Mouse (Mus musculus) gastrocnemius, postnatal 10 days (tissue): ENCODE data around the gene Rpl3. TPM values are rescaled to one million over a fixed set of nuclear protein-coding genes. Genes with fewer than 3 reads are reported as not detected.

Experiments used
- DNase-seq: peaks from one replicate; pipeline ENCODE4 v3.0.0; 2021; ENCODE audit warnings: mixed read lengths
- total RNA-seq, 2 experiments: library from RNA; stranded (reverse); gene quantifications; 2 replicates each; pipeline ENCODE4 v1.2.3; 2021

Gene Rpl3
- total RNA-seq, 2 experiments from 2014 or later, result 224 to 271 TPM

- DNase-seq, result no peak
Observed at GRCm38 (mm10) chr15:80115866-80116794, 24.5 kb upstream of the Rpl3 start.

GRCm38 (mm10) chr15:80115256-80115655 is 23.6 kb upstream of the Rpl3 start:
- DNase-seq, result no peak

- no peak for DNase-seq
Observed at GRCm38 (mm10) chr15:80114414-80114813, 22.7 kb upstream of the Rpl3 start.

- DNase-seq, result no peak
Observed at GRCm38 (mm10) chr15:80112499-80112898, 20.8 kb upstream of the Rpl3 start.

- DNase-seq, result no peak
Observed at GRCm38 (mm10) chr15:80111436-80111835, 19.8 kb upstream of the Rpl3 start.

GRCm38 (mm10) chr15:80107575-80107974 is 15.9 kb upstream of the Rpl3 start:
- DNase-seq, result no peak

- no peak for DNase-seq
Observed at GRCm38 (mm10) chr15:80107143-80107542, 15.5 kb upstream of the Rpl3 start.

- DNase-seq, result no peak
Observed at GRCm38 (mm10) chr15:80105490-80106410, 14.1 kb upstream of the Rpl3 start.

GRCm38 (mm10) chr15:80102495-80102894 is 10.8 kb upstream of the Rpl3 start:
- no peak for DNase-seq

- DNase-seq, result no peak
Observed at GRCm38 (mm10) chr15:80101503-80101902, 9.8 kb upstream of the Rpl3 start.

- no peak for DNase-seq
Observed at GRCm38 (mm10) chr15:80100871-80101270, 9.2 kb upstream of the Rpl3 start.

- DNase-seq, result no peak
Observed at GRCm38 (mm10) chr15:80100196-80100595, 8.5 kb upstream of the Rpl3 start.

GRCm38 (mm10) chr15:80099477-80099876 is 7.8 kb upstream of the Rpl3 start:
- no peak for DNase-seq

- DNase-seq, result no peak
Observed at GRCm38 (mm10) chr15:80098809-80099208, 7.1 kb upstream of the Rpl3 start.

- no peak for DNase-seq
Observed at GRCm38 (mm10) chr15:80097999-80098461, 6.4 kb upstream of the Rpl3 start.

GRCm38 (mm10) chr15:80096946-80097881 is 5.5 kb upstream of the Rpl3 start:
- peak; percentile 68 for DNase-seq

GRCm38 (mm10) chr15:80096406-80096805 is 4.7 kb upstream of the Rpl3 start:
- no peak for DNase-seq

- DNase-seq, result no peak
Observed at GRCm38 (mm10) chr15:80095596-80095995, 3.9 kb upstream of the Rpl3 start.

- DNase-seq, result no peak
Observed at GRCm38 (mm10) chr15:80094201-80094600, 2.5 kb upstream of the Rpl3 start.

- DNase-seq, result no peak
Observed at GRCm38 (mm10) chr15:80092599-80092998, 931 bp upstream of the Rpl3 start.

- DNase-seq, result no peak
Observed at GRCm38 (mm10) chr15:80092041-80092441, 373 bp upstream of the Rpl3 start.

- DNase-seq, result no peak
Observed at GRCm38 (mm10) chr15:80090741-80091120, 937 bp downstream of the Rpl3 start.
